In genomic region chr17:70998400-70998975, GRCm38 (mm10) we compare ENCODE assay signal across 17 mouse cellular contexts. TPM values are rescaled to one million over a fixed set of nuclear protein-coding genes. Genes with fewer than 3 reads are reported as not detected.
A peak's percentile ranks its signal among the peaks of the same experiment; 100 is the strongest.
DNase-seq lines count a peak whose midpoint lies in the region; ATAC-seq and TF ChIP-seq lines count a peak whose summit lies in the region.
"Had no signal": no experiment of that assay in that cellular context is flagged by ENCODE, and none has a peak within 500 bp of the region (broad histone marks: within the 10 kb centered on the region; RNA-seq: fewer than 3 reads in every experiment).

No protein-coding gene starts in this region.

- no peak overlapping the region for H3K9ac ChIP-seq in intestine, postnatal 0 days (ENCODE audit: low read depth, low read length)
- H3K9ac ChIP-seq in intestine, embryonic 15.5 days = no peak overlapping the region
- H3K9ac ChIP-seq in lung, embryonic 16.5 days (ENCODE audit: low read length) = no peak overlapping the region
- H3K9ac ChIP-seq in embryonic facial prominence, embryonic 15.5 days = no peak overlapping the region
- H3K9ac ChIP-seq: forebrain, postnatal 0 days; hindbrain, embryonic 12.5 days; liver, embryonic 14.5 days; midbrain, embryonic 12.5 days had no signal

- no peak for TF ChIP-seq CTCF in intestine, postnatal 0 days (IDR thresholded peaks at IDR 0.05; ENCODE audit: low read depth)

- no peaks in the 10 kb centered on the region for H3K9me3 ChIP-seq in intestine, postnatal 0 days (ENCODE audit: control insufficient read depth)
- H3K9me3 ChIP-seq in intestine, embryonic 15.5 days = no peaks in the 10 kb centered on the region
- H3K9me3 ChIP-seq in lung, embryonic 16.5 days (ENCODE audit: control insufficient read depth, low read length) = no peaks in the 10 kb centered on the region
- no peaks in the 10 kb centered on the region for H3K9me3 ChIP-seq in embryonic facial prominence, embryonic 15.5 days (replicated peaks)
- H3K9me3 ChIP-seq: hindbrain, embryonic 12.5 days; midbrain, embryonic 12.5 days had no signal

- DNase-seq in lung, postnatal 14 days = no peak
- DNase-seq in urinary bladder, adult 2 months (ENCODE audit: low spot score) = no peak
- DNase-seq in cerebellum, adult 11-12 months = no peak
- DNase-seq: cerebellum, adult 2 months; forebrain, postnatal 0 days; gastrocnemius, postnatal 14 days; kidney, adult 18-20 months had no signal

- 74% methylated on average over 9 of the region's 9 CpGs for WGBS in intestine, postnatal 0 days
- 76% methylated on average over 9 of the region's 9 CpGs for WGBS in intestine, embryonic 15.5 days
- 71% methylated on average over 9 of the region's 9 CpGs for WGBS in lung, embryonic 16.5 days
- 73% methylated on average over 9 of the region's 9 CpGs for WGBS in embryonic facial prominence, embryonic 15.5 days

- ATAC-seq in intestine, postnatal 0 days = no peak
- ATAC-seq in intestine, embryonic 15.5 days = no peak
- no peak for ATAC-seq in lung, embryonic 16.5 days (ENCODE audit: low read depth)
- ATAC-seq in embryonic facial prominence, embryonic 15.5 days (ENCODE audit: insufficient number of reproducible peaks, low FRiP score, low TSS enrichment, low read depth) = no peak
- ATAC-seq: CD4-positive, CD25-positive, alpha-beta regulatory T cell, adult 4 months; forebrain, postnatal 0 days had no signal

- H3K4me3 ChIP-seq in intestine, postnatal 0 days (ENCODE audit: low read depth, low read length) = no peak overlapping the region
- no peak overlapping the region for H3K4me3 ChIP-seq in intestine, embryonic 15.5 days (replicated peaks)
- H3K4me3 ChIP-seq in lung, embryonic 16.5 days (ENCODE audit: low read length) = no peak overlapping the region
- no peak overlapping the region for H3K4me3 ChIP-seq in embryonic facial prominence, embryonic 15.5 days (replicated peaks)
- H3K4me3 ChIP-seq: erythroblast, embryonic 14.5 days; hindbrain, embryonic 12.5 days; midbrain, embryonic 12.5 days had no signal

- peaks cover 23% of the 10 kb centered on the region for H3K36me3 ChIP-seq in intestine, postnatal 0 days (ENCODE audit: control insufficient read depth, insufficient read depth)
- H3K36me3 ChIP-seq in intestine, embryonic 15.5 days = peaks cover 11% of the 10 kb centered on the region; the same call in 1 of the 2 replicates
- peaks cover 19% of the 10 kb centered on the region for H3K36me3 ChIP-seq in lung, embryonic 16.5 days (ENCODE audit: control insufficient read depth, insufficient read depth, low read length)
- peaks cover 13% of the 10 kb centered on the region for H3K36me3 ChIP-seq in embryonic facial prominence, embryonic 15.5 days

- no peaks in the 10 kb centered on the region for H3K27me3 ChIP-seq in intestine, postnatal 0 days (replicated peaks; ENCODE audit: control insufficient read depth, insufficient read depth, low read length)
- H3K27me3 ChIP-seq in intestine, embryonic 15.5 days (replicated peaks) = no peaks in the 10 kb centered on the region
- no peaks in the 10 kb centered on the region for H3K27me3 ChIP-seq in lung, embryonic 16.5 days (ENCODE audit: control insufficient read depth, insufficient read depth, low read depth, low read length)
- H3K27me3 ChIP-seq in embryonic facial prominence, embryonic 15.5 days = no peaks in the 10 kb centered on the region
- H3K27me3 ChIP-seq: hindbrain, embryonic 12.5 days; midbrain, embryonic 12.5 days; Patski had no signal

- H3K4me1 ChIP-seq in intestine, postnatal 0 days (replicated peaks; ENCODE audit: control insufficient read depth, insufficient read depth, low read length) = no peaks in the 10 kb centered on the region
- H3K4me1 ChIP-seq in intestine, embryonic 15.5 days (replicated peaks) = peaks cover 28% of the 10 kb centered on the region
- peaks cover 46% of the 10 kb centered on the region for H3K4me1 ChIP-seq in lung, embryonic 16.5 days (replicated peaks; ENCODE audit: control insufficient read depth, insufficient read depth, low read length)
- peaks cover 32% of the 10 kb centered on the region for H3K4me1 ChIP-seq in embryonic facial prominence, embryonic 15.5 days

- 0 out of 2 replicates have a peak overlapping the region, but pooled peaks have one; percentile 17 for H3K4me2 ChIP-seq in intestine, postnatal 0 days (replicated peaks; ENCODE audit: low read depth)
- no peak overlapping the region for H3K4me2 ChIP-seq in intestine, embryonic 15.5 days (replicated peaks)
- no peak overlapping the region; the same call in 1 of the 2 replicates for H3K4me2 ChIP-seq in lung, embryonic 16.5 days (ENCODE audit: low read depth, low read length)
- no peak overlapping the region for H3K4me2 ChIP-seq in embryonic facial prominence, embryonic 15.5 days (replicated peaks)
- H3K4me2 ChIP-seq: hindbrain, embryonic 12.5 days; midbrain, embryonic 12.5 days had no signal

- H3K27ac ChIP-seq in intestine, postnatal 0 days (ENCODE audit: low read depth, low read length) = no peak overlapping the region
- no peak overlapping the region for H3K27ac ChIP-seq in intestine, embryonic 15.5 days
- H3K27ac ChIP-seq in lung, embryonic 16.5 days (ENCODE audit: low read length) = 0 out of 2 replicates have a peak overlapping the region, but pooled peaks have one; percentile 27
- H3K27ac ChIP-seq in embryonic facial prominence, embryonic 15.5 days (replicated peaks) = 0 out of 2 replicates have a peak overlapping the region, but pooled peaks have one; percentile 53
- H3K27ac ChIP-seq: hindbrain, embryonic 12.5 days; liver, embryonic 14.5 days; midbrain, embryonic 12.5 days had no signal

RNA-seq across cellular contexts. Expression of gene Myom1, which starts 3.9 kb away (rescaled TPM):
- 8.9 and 12.4 TPM in 2 replicates for polyA plus RNA-seq in intestine, postnatal 0 days (2015; fragmentation: Nextera tagmentation; extraction: Ambion mirVana)
- 11.1 and 12.6 TPM in 2 replicates for polyA plus RNA-seq in intestine, embryonic 15.5 days (2015; fragmentation: Nextera tagmentation; extraction: Ambion mirVana)
- 11.4 and 13.2 TPM in 2 replicates for polyA plus RNA-seq in lung, embryonic 16.5 days (2015; fragmentation: Nextera tagmentation; extraction: Ambion mirVana)
- polyA plus RNA-seq in embryonic facial prominence, embryonic 15.5 days (2015; fragmentation: Nextera tagmentation; extraction: Ambion mirVana) = 22.9 and 32.8 TPM in 2 replicates
- polyA plus RNA-seq in urinary bladder, adult 2 months (2012; rRNA removed) = 110 and 137 TPM in 2 replicates
- polyA plus RNA-seq: erythroblast, embryonic 14.5 days had no signal

RNA-seq across cellular contexts. Expression of gene Myl12a, which starts 4.2 kb away (rescaled TPM):
- polyA plus RNA-seq in intestine, postnatal 0 days (2015; fragmentation: Nextera tagmentation; extraction: Ambion mirVana) = 396 and 417 TPM in 2 replicates
- polyA plus RNA-seq in intestine, embryonic 15.5 days (2015; fragmentation: Nextera tagmentation; extraction: Ambion mirVana) = 490 and 556 TPM in 2 replicates
- polyA plus RNA-seq in lung, embryonic 16.5 days (2015; fragmentation: Nextera tagmentation; extraction: Ambion mirVana) = 738 and 739 TPM in 2 replicates
- 665 and 690 TPM in 2 replicates for polyA plus RNA-seq in embryonic facial prominence, embryonic 15.5 days (2015; fragmentation: Nextera tagmentation; extraction: Ambion mirVana)
- polyA plus RNA-seq in urinary bladder, adult 2 months (2012; rRNA removed) = 294 and 408 TPM in 2 replicates

Comparison
In these comparisons a context has a peak if more than half of its experiments do, and no peak if none do; other contexts are left out.
1. H3K27ac ChIP-seq: peak in lung, embryonic 16.5 days (single experiment) and embryonic facial prominence, embryonic 15.5 days (single experiment); none in intestine, postnatal 0 days (single experiment) and intestine, embryonic 15.5 days (single experiment).